Mouse (Mus musculus) heart, embryonic 13.5 days (tissue): ENCODE data around the gene Rgs14. TPM values are rescaled to one million over a fixed set of nuclear protein-coding genes. Genes with fewer than 3 reads are reported as not detected.

ENCODE experiments used
- ATAC-seq: fragments of 200-750 bp; cut with Nextera tagmentation; 2 replicates; pipeline ENCODE4 v1.8.0; 2017; ENCODE audit warnings: moderate TSS enrichment; ENCODE audit not compliant: insufficient number of reproducible peaks, low FRiP score, low TSS enrichment; ENCODE audit errors: extremely low read depth
- H3K27ac ChIP-seq: fragments of 300-500 bp; sonication (generic); replicated peaks from 2 replicates; pipeline ENCODE4 v1.5.1; 2015; ENCODE audit warnings: moderate library complexity, mild to moderate bottlenecking, inconsistent platforms
- H3K27me3 ChIP-seq: fragments of 300-500 bp; sonication (generic); replicated peaks from 2 replicates; pipeline ENCODE4 v1.6.1; 2015; ENCODE audit warnings: mild to moderate bottlenecking, inconsistent platforms
- H3K36me3 ChIP-seq: fragments of 300-500 bp; sonication (generic); 2 replicates; pipeline ENCODE4 v1.6.1; 2015; ENCODE audit warnings: mild to moderate bottlenecking, inconsistent platforms
- H3K4me1 ChIP-seq: fragments of 300-500 bp; sonication (generic); 2 replicates; pipeline ENCODE4 v1.6.1; 2015; ENCODE audit warnings: inconsistent platforms
- H3K4me2 ChIP-seq: fragments of 300-500 bp; sonication (generic); 2 replicates; pipeline ENCODE4 v1.6.1; 2015; ENCODE audit warnings: inconsistent platforms, mild to moderate bottlenecking, moderate library complexity
- H3K4me3 ChIP-seq: fragments of 300-500 bp; sonication (generic); 2 replicates; pipeline ENCODE4 v1.5.1; 2015; ENCODE audit warnings: moderate library complexity, mild to moderate bottlenecking, inconsistent platforms
- H3K9ac ChIP-seq: fragments of 300-500 bp; sonication (generic); 2 replicates; pipeline ENCODE4 v1.6.1; 2015; ENCODE audit warnings: inconsistent platforms, mild to moderate bottlenecking, moderate library complexity
- H3K9me3 ChIP-seq: fragments of 300-500 bp; sonication (generic); 2 replicates; pipeline ENCODE4 v1.6.1; 2016; ENCODE audit warnings: inconsistent platforms
- WGBS: fragments of 180-500 bp; shearing (Covaris S2); methylation state at CpG from one replicate; pipeline ENCODE4 v1.1.7; 2015; ENCODE audit warnings: mixed read lengths; 5-methylcytosine and 5-hydroxymethylcytosine counted together
- polyA plus RNA-seq: library from polyadenylated mRNA; unstranded; fragments of >200 nt; fragmentation: Nextera tagmentation; extraction: Ambion mirVana; gene quantifications from 2 replicates; pipeline ENCODE4 v1.2.1, GENCODE M21; 2015

The Rgs14 gene
- polyA plus RNA-seq = 0.32 TPM in 2 replicates

DNA sequence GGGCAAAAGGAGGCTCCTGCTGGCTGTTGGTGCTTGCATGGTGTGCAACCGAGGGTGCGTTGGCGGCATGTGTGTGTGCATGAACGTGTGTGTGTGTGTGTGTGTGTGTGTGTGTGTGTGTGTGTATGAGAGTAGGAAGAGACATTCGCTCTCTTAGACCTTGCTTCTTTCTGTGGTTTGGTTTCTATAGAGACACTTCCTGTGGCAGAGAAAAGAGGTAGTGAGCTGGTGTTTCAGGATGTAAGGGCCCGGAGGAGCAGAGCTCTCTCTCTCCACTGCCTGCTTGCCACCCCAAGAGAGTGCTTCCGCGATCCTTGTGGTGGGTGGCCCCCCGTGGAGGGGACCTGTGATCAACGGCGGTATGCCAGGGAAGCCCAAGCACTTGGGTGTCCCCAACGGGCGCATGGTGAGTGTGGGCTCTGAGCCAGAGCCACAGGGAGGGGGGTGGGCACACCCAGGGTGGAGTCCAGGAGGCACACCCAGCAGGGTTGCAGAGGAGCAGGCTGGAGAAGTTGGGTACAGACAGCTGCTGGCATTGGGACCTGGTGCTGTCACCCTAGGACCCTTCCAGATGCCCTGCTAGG lies at the start of gene Rgs14:
Gene Rgs14 (plus strand): TSS at position 202 of the 584 bp plus-strand sequence.
- Histone ChIP-seq H3K4me3 (no peak within 1 kb of the TSS), H3K27me3 (peaks cover 81% of the 10 kb centered on the region), H3K9me3 (no peaks in the 10 kb centered on the region), H3K4me2 (peak within 1 kb of the TSS; percentile 34), H3K36me3 (no peaks in the 10 kb centered on the region), H3K9ac (no peak within 1 kb of the TSS), H3K4me1 (peaks cover 10% of the 10 kb centered on the region; the same call in 1 of the 2 replicates), H3K27ac (no peak within 1 kb of the TSS)
- 49% methylated on average over 13 of the region's 13 CpGs for WGBS
- no peak for ATAC-seq

DNA sequence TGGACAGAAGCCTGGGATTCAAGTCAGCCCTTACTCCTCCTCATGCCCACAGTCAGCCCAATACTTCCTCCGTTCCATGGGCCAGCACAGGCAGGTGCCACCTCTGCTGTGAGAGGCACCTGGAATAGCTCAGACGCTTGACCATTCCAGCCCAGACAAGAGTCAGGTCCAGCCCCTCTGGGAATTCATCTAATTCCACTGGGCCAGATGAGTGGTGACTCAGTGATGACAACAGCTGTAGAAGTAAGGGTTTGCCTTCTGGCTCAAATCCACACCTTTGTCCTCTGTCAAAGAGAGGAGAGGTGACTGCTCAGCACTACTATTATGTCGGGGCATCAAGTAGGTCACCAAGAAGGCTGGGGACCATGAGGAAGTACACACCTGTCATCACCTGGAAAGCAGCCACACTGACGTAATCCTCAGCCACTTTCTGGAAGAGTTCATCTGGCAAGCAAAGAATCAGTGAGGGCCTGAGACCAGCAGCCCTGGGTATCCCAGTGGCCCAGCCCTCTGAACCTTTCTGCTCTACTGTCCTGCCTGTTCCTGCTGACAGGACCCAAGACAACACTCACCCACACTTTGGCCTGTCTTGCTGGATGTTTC lies 49.5 kb upstream of the Rgs14 start, which contains the start of gene Prelid1:
Gene Prelid1 (plus strand): TSS at position 570 of the 603 bp plus-strand sequence.
- 51% methylated on average over 4 of the region's 4 CpGs for WGBS
- Histone ChIP-seq H3K27me3 (no peaks in the 10 kb centered on the region), H3K27ac (peak within 1 kb of the TSS; percentile 86), H3K9ac (peak within 1 kb of the TSS; percentile 98), H3K9me3 (no peaks in the 10 kb centered on the region), H3K36me3 (peaks cover 80% of the 10 kb centered on the region), H3K4me3 (peak within 1 kb of the TSS; percentile 95), H3K4me2 (peak within 1 kb of the TSS; percentile 97), H3K4me1 (peaks cover 35% of the 10 kb centered on the region)
- ATAC-seq = no peak

DNA sequence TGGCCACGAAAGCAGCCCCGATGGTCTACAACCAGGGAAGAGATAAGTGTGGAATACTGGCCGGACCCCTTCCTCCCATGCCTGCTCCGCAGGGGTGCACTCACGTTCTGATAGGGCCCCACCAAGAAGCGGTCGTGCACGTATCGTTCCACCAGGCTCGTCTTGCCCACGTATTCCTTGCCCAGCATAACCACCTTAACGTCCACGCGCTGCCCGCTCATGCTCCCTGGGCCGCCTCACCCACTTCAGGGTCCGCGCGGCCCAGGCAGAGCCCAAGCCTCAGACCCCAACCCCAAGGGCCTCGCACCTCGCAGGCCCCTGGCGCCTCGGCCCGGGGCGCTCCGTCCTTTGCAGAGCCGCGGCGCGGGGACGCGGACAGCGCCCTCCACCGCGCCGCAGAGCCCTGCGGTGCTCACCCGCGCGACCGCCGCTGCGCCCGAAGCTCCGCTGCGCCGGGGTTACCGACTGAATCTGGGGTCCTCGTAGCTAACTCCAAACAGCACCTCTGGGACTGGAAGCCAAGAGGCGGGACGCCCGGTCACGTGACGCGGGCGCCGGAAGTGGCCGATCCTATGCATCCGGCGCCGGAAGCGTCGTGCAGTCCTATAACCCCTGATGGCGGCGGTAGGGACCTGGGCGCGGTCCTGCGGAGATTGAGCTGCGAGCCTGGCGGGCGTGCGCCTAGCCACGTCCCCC lies 48.0 kb upstream of the Rgs14 start, which contains the start of gene Rab24:
Gene Rab24 (minus strand): TSS at position 513 of the 696 bp plus-strand sequence.
- under 1% methylated on average over 72 of the region's 73 CpGs for WGBS
- Histone ChIP-seq H3K9ac (peak within 1 kb of the TSS; percentile 98), H3K27me3 (no peaks in the 10 kb centered on the region), H3K4me2 (peak within 1 kb of the TSS; percentile 97), H3K36me3 (peaks cover 81% of the 10 kb centered on the region), H3K4me3 (peak within 1 kb of the TSS; percentile 95), H3K27ac (peak within 1 kb of the TSS; percentile 86), H3K9me3 (no peaks in the 10 kb centered on the region), H3K4me1 (peaks cover 43% of the 10 kb centered on the region)
- peak; percentile 81 for ATAC-seq

DNA sequence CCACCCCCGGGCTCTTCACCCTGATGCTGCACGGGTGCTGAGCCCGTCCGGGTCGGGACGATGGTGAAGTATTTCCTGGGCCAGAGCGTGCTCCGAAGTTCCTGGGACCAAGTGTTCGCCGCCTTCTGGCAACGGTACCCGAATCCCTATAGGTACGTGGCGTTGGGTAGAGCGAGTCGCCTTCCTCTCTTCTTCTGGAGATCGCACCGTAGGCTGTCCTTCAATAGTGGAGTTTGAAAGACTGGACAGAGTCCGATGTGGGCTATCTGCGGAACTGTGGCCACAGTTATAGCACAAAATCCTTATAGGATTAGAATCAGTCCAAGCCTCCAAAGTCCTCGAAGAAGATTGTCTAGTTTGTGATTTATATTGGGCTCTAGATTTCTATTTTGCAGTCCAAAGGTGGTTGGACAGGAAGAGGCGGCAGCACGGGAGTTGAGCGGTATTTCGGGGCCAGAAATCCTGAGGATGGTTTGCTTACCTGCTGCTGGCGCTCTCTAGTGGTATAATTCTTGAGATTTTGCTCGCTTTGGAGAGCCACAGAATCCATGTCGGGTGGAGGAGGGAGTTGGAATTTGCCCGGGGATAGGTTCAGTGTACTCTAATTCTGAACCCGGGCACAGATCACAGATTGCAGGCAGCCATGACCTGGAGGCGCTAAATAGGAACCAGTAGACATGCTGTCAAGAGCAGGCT lies 47.3 kb upstream of the Rgs14 start:
- Histone ChIP-seq H3K4me2 (peak overlapping the region; percentile 97), H3K9me3 (no peaks in the 10 kb centered on the region), H3K9ac (peak overlapping the region; percentile 98), H3K27ac (peak overlapping the region; percentile 86), H3K36me3 (peaks cover 75% of the 10 kb centered on the region), H3K4me1 (peaks cover 47% of the 10 kb centered on the region), H3K4me3 (peak overlapping the region; percentile 95), H3K27me3 (no peaks in the 10 kb centered on the region)
- ATAC-seq = no peak
- WGBS = 1% methylated on average over 31 of the region's 31 CpGs

DNA sequence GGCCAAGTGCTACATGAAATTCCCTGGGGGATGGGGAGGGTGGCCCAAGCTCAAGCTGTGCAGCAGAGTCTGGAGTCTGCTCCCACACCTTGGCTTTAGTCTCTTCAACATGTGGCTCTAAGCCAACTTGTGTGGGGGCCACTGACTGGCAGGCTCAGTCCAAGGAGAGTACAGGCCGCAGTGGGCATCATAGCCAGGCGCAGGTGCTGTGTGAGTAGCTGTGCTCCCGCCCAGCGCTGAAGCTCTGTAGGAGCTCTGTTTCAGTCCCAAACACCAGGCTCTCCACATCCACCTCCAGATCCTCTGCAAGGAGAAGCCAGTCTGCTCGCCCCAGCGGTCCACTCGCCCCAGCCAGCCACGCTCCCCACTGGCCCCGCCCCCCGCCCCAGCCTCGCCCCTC lies 43.9 kb upstream of the Rgs14 start:
- Histone ChIP-seq H3K27ac (no peak overlapping the region), H3K9me3 (no peaks in the 10 kb centered on the region), H3K4me1 (peaks cover 65% of the 10 kb centered on the region), H3K36me3 (peaks cover 43% of the 10 kb centered on the region), H3K4me3 (no peak overlapping the region), H3K27me3 (no peaks in the 10 kb centered on the region), H3K4me2 (no peak overlapping the region), H3K9ac (no peak overlapping the region)
- ATAC-seq = no peak
- WGBS = 83% methylated on average over 10 of the region's 11 CpGs

DNA sequence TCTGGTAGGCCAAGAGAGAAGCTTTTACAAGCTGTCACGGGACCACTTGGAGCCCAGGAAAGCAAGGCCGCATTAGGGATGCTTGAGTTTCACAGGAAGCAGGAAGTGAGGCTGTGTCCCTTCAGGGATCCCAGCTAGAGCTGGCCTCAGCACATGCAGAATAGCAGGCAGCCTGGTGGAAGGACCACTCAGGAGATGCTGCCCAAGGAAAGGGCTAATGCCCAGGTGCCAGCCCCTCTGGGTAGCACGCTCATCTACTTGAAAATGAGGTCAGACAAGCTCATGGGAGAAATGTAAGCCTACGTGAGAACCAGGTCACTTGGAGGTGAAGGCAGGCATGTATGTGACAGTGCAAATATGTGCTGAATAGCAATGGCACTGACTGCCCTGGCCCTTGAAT lies 42.4 kb upstream of the Rgs14 start:
- peak overlapping the region; percentile 95; the same call in 1 of the 2 replicates for H3K4me2 ChIP-seq

DNA sequence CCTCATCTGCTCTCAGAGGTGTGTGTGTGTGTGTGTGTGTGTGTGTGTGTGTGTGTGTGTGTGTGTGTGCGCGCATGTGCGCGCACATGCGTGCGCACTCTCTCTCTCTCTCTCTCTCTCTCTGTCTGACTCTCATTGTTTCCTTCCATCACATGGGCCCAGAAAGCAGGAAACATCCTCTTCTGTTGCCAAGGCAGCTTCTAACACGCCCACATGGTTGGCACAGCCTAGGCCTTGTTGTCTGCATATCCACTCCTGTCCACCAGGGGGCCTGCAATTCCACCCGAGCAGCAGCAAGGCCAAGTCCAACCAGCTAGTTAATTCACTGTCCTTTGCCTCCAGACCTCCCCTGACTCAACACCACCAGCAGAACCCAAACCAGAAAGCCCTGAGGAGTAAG lies 41.9 kb upstream of the Rgs14 start:
- H3K36me3 ChIP-seq = peaks cover 40% of the 10 kb centered on the region
- H3K4me3 ChIP-seq = peak overlapping the region; percentile 83
- WGBS = 5% methylated on average over 2 of the region's 8 CpGs
- H3K4me1 ChIP-seq = peaks cover 64% of the 10 kb centered on the region
- H3K27me3 ChIP-seq = peaks cover 3% of the 10 kb centered on the region; the same call in 1 of the 2 replicates
- no peaks in the 10 kb centered on the region for H3K9me3 ChIP-seq
- peak overlapping the region; percentile 95 for H3K4me2 ChIP-seq
- no peak for ATAC-seq
- peak overlapping the region; percentile 59 for H3K27ac ChIP-seq
- peak overlapping the region; percentile 86 for H3K9ac ChIP-seq

More for the DNA sequence above, 42.4 kb upstream of the Rgs14 start:
- H3K4me1 ChIP-seq = peaks cover 66% of the 10 kb centered on the region
- H3K27me3 ChIP-seq = peaks cover 3% of the 10 kb centered on the region; the same call in 1 of the 2 replicates
- H3K36me3 ChIP-seq = peaks cover 40% of the 10 kb centered on the region
- no peak overlapping the region for H3K9ac ChIP-seq
- no peak for ATAC-seq
- no peak overlapping the region; the same call in 1 of the 2 replicates for H3K4me3 ChIP-seq
- WGBS = 40% methylated on average over 4 of the region's 4 CpGs
- H3K9me3 ChIP-seq = no peaks in the 10 kb centered on the region
- peak overlapping the region; percentile 59 for H3K27ac ChIP-seq

DNA sequence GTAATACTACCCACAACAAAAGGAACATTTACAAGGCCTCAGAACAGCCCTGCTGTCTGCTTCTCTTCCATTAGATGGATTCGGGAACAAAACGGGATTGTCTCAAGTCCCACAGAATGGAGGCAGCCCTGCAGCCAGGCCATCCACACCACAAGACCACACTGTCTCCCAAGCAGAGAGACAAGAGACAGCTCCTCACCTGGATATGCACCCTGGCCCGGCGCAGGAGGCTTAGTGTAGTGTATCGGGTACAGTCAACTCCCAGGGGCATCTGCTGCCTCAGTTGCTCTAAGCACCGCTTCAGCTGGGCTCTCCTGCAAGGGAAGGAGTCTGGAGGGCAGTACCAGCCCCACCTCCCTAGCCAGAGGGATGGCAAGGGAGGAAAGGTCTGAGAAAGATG lies 41.4 kb upstream of the Rgs14 start:
- peaks cover 35% of the 10 kb centered on the region for H3K36me3 ChIP-seq
- peaks cover 59% of the 10 kb centered on the region for H3K4me1 ChIP-seq
- ATAC-seq = no peak
- 82% methylated on average over 6 of the region's 6 CpGs for WGBS
- peak overlapping the region; percentile 86 for H3K9ac ChIP-seq
- no peaks in the 10 kb centered on the region for H3K9me3 ChIP-seq
- H3K4me2 ChIP-seq = peak overlapping the region; percentile 95
- H3K27ac ChIP-seq = no peak overlapping the region
- H3K4me3 ChIP-seq = peak overlapping the region; percentile 83
- H3K27me3 ChIP-seq = peaks cover 3% of the 10 kb centered on the region; the same call in 1 of the 2 replicates

DNA sequence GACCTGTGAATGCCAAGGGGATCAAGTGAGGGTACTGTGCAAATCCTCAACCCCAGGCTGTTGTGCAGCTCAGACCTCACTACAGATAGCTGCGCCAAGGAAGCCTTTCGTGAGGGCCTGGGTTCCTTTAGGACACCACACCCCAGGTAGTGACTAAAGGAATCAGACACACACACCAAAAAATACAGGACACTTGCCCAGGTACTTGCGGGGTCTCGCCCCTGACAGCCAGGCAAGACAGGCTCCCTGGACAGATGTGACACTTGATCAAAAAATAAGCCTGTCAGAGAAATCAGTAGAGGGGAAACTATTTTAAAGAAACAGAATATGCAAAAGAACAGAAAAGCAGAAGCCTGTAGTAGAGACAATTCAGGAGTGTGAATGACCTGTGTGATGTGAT lies 40.9 kb upstream of the Rgs14 start:
- WGBS = 72% methylated on average over 4 of the region's 4 CpGs
- no peaks in the 10 kb centered on the region for H3K9me3 ChIP-seq
- H3K4me3 ChIP-seq = peak overlapping the region; percentile 83
- no peak for ATAC-seq
- peaks cover 54% of the 10 kb centered on the region for H3K4me1 ChIP-seq
- H3K36me3 ChIP-seq = peaks cover 30% of the 10 kb centered on the region
- H3K27me3 ChIP-seq = peaks cover 3% of the 10 kb centered on the region; the same call in 1 of the 2 replicates
- peak overlapping the region; percentile 95 for H3K4me2 ChIP-seq
- peak overlapping the region; percentile 90; the same call in 1 of the 2 replicates for H3K27ac ChIP-seq
- peak overlapping the region; percentile 86 for H3K9ac ChIP-seq

DNA sequence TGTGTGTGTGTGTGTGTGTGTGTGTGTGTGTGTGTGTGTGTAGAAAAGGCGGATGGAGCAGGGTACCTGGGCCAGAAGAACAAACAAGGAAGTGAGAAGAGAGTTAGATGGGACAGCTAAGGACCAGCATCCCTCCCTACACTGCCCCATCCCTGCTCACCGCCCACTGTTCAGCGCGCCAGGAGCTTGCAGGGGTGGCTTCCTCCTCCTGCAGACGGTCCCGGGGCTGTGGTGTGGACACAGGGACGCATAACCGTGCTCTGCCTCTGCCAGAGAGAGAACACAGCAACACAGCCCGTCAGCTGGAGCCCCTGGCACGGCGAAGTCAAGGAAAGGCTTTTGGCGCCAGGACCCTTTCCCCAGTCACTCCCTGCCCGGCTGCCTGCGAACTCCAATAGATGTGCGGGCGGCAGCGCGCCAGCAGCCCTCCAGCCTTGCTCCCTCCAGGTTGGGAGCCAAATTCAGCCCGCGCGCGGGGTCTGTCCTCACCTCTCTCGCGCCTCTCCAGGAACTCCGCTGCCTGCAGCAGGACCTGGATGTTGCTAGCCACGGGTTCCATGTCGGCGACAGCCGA lies 40.3 kb upstream of the Rgs14 start:
- Histone ChIP-seq H3K4me1 (peaks cover 48% of the 10 kb centered on the region), H3K4me3 (peak overlapping the region; percentile 83), H3K9ac (peak overlapping the region; percentile 86), H3K27me3 (peaks cover 3% of the 10 kb centered on the region; the same call in 1 of the 2 replicates), H3K27ac (peak overlapping the region; percentile 90), H3K4me2 (peak overlapping the region; percentile 95), H3K9me3 (no peaks in the 10 kb centered on the region), H3K36me3 (peaks cover 24% of the 10 kb centered on the region)
- peak; percentile 6; the same call in 1 of the 2 replicates for ATAC-seq
- under 1% methylated on average over 28 of the region's 29 CpGs for WGBS
